Mouse (Mus musculus) CH12.LX (cell line): ENCODE results near the gene St7l. TPM values are rescaled to one million over a fixed set of nuclear protein-coding genes. Genes with fewer than 3 reads are reported as not detected.
A peak's percentile ranks its signal among the peaks of the same experiment; 100 is the strongest.

Experiments used
- DNase-seq: peaks from one replicate; pipeline ENCODE4 v3.0.0-alpha.2; 2013; ENCODE audit errors: extremely low read depth
- H3K27ac ChIP-seq: 2 replicates; pipeline ENCODE4 v1.5.1; 2012; ENCODE audit warnings: low read depth, mild to moderate bottlenecking, control low read depth, moderate library complexity; ENCODE audit not compliant: insufficient read depth
- H3K27me3 ChIP-seq: replicated peaks from 2 replicates; pipeline ENCODE3; 2012; ENCODE audit warnings: inconsistent platforms
- H3K36me3 ChIP-seq, 2 experiments: replicated peaks in 1 of 2; 2 replicates each; pipeline versions ENCODE3 to v1.6.1; 2012; ENCODE audit warnings: inconsistent platforms in 1 of 2, low read length in 1 of 2, mild to moderate bottlenecking in 1 of 2, mixed read lengths in 1 of 2, moderate library complexity in 1 of 2; ENCODE audit not compliant: control insufficient read depth in 1 of 2, insufficient read depth in 1 of 2
- H3K4me1 ChIP-seq, 2 experiments: 2 replicates each; pipeline ENCODE4 v1.6.1; 2012; ENCODE audit warnings: inconsistent platforms in 1 of 2, moderate library complexity in 1 of 2; ENCODE audit not compliant: insufficient read depth in 2 of 2, control insufficient read depth in 1 of 2
- H3K4me2 ChIP-seq: 2 replicates; pipeline ENCODE4 v1.6.1; 2012; ENCODE audit warnings: low read depth, mild to moderate bottlenecking, control low read depth; ENCODE audit not compliant: poor library complexity, insufficient read depth, severe bottlenecking
- H3K4me3 ChIP-seq, 3 experiments: fragments of 150-350 bp in 1 of 3; sonication (generic) in 1 of 3; replicated peaks in 1 of 3; 2 replicates each; pipeline versions ENCODE3 to v1.5.1; 2011 to 2012; ENCODE audit warnings: low read depth in 2 of 3, low read length in 2 of 3, mild to moderate bottlenecking in 2 of 3, moderate library complexity in 2 of 3, control low read depth in 1 of 3, improper control_type of control experiment in 1 of 3, inconsistent platforms in 1 of 3, mixed read lengths in 1 of 3; ENCODE audit not compliant: poor library complexity in 1 of 3
- H3K79me2 ChIP-seq: replicated peaks from 2 replicates; pipeline ENCODE4 v1.6.1; 2012; ENCODE audit warnings: mild to moderate bottlenecking, moderate library complexity; ENCODE audit not compliant: control insufficient read depth, poor library complexity, insufficient read depth, severe bottlenecking; ENCODE audit errors: extremely low read depth
- H3K9ac ChIP-seq: 2 replicates; pipeline ENCODE4 v1.6.1; 2012; ENCODE audit warnings: low read depth, mild to moderate bottlenecking, control low read depth, moderate library complexity; ENCODE audit not compliant: insufficient read depth
- H3K9me3 ChIP-seq: replicated peaks from 2 replicates; pipeline ENCODE3; 2012; ENCODE audit warnings: low read length, inconsistent platforms, mixed read lengths
- BHLHE40 ChIP-seq: IDR thresholded peaks from 2 replicates; pipeline ENCODE4 v1.6.1; 2011; ENCODE audit warnings: mild to moderate bottlenecking, low read depth, low read length, improper control_type of control experiment
- ELF1 ChIP-seq: IDR thresholded peaks from 2 replicates; pipeline ENCODE4 v1.6.1; 2014; ENCODE audit warnings: low read depth, mild to moderate bottlenecking, inconsistent platforms, low read length, improper control_type of control experiment
- HCFC1 ChIP-seq: IDR thresholded peaks from 2 replicates; pipeline ENCODE4 v1.6.1; 2012; ENCODE audit warnings: low read depth, mild to moderate bottlenecking, inconsistent platforms, low read length, improper control_type of control experiment
- IRF4 ChIP-seq: IDR thresholded peaks from 2 replicates; pipeline ENCODE4 v1.6.1; 2014; ENCODE audit warnings: low read depth, mild to moderate bottlenecking, inconsistent platforms, low read length, improper control_type of control experiment
- JUN ChIP-seq: IDR thresholded peaks from 2 replicates; pipeline ENCODE4 v1.6.1; 2011; ENCODE audit warnings: low read depth, mild to moderate bottlenecking, low read length, improper control_type of control experiment, moderate library complexity; ENCODE audit not compliant: insufficient read depth
- JUND ChIP-seq: conservative IDR thresholded peaks from 2 replicates; pipeline ENCODE4 v1.6.1; 2011; ENCODE audit warnings: low read depth, low read length, improper control_type of control experiment
- MAX ChIP-seq: IDR thresholded peaks from 2 replicates; pipeline ENCODE4 v1.6.1; 2011; ENCODE audit warnings: low read length, improper control_type of control experiment
- MAZ ChIP-seq: IDR thresholded peaks from 2 replicates; pipeline ENCODE4 v1.6.1; 2012; ENCODE audit warnings: low read depth, mild to moderate bottlenecking, inconsistent platforms, low read length, improper control_type of control experiment, moderate library complexity
- MXI1 ChIP-seq: IDR thresholded peaks from 2 replicates; pipeline ENCODE4 v1.6.1; 2011; ENCODE audit warnings: mild to moderate bottlenecking, low read depth, low read length, improper control_type of control experiment
- POLR2A ChIP-seq: IDR thresholded peaks from 2 replicates; pipeline ENCODE4 v1.6.1; 2011; ENCODE audit warnings: low read depth, mild to moderate bottlenecking, improper control_type of control experiment, low read length
- POLR2AphosphoS2 ChIP-seq: IDR thresholded peaks from 2 replicates; pipeline ENCODE4 v1.6.1; 2011; ENCODE audit warnings: low read depth, low read length, improper control_type of control experiment
- RAD21 ChIP-seq: IDR thresholded peaks from 2 replicates; pipeline ENCODE4 v1.6.1; 2011; ENCODE audit warnings: low read depth, mild to moderate bottlenecking, low read length, improper control_type of control experiment, moderate library complexity
- TBP ChIP-seq: conservative IDR thresholded peaks from 2 replicates; pipeline ENCODE4 v1.6.1; 2011; ENCODE audit warnings: low read depth, low read length, improper control_type of control experiment
- TCF12 ChIP-seq: IDR thresholded peaks from 2 replicates; pipeline ENCODE4 v1.6.1; 2014; ENCODE audit warnings: low read depth, mild to moderate bottlenecking, inconsistent platforms, low read length, improper control_type of control experiment
- USF2 ChIP-seq: conservative IDR thresholded peaks from 2 replicates; pipeline ENCODE4 v1.6.1; 2011; ENCODE audit warnings: low read depth, low read length, improper control_type of control experiment
- ZC3H11A ChIP-seq: IDR thresholded peaks from 2 replicates; pipeline ENCODE4 v1.6.1; 2012; ENCODE audit warnings: low read depth, mild to moderate bottlenecking, inconsistent platforms, low read length, improper control_type of control experiment
- ZMIZ1 ChIP-seq: IDR thresholded peaks from 2 replicates; pipeline ENCODE4 v1.6.1; 2012; ENCODE audit warnings: low read depth, mild to moderate bottlenecking, inconsistent platforms, low read length, improper control_type of control experiment
- dilution Hi-C: fragments of 300-500 bp; cut with MboI; formaldehyde crosslinking; loops from 2 replicates; pipeline ENCODE4 v1.14.3; 2020; ENCODE audit warnings: low sequenced_read_pairs; ENCODE audit not compliant: extremely low pct_unique_long_range_greater_than_20kb, extremely low pct_ligation_motif_present
- in situ Hi-C: fragments of 300-500 bp; cut with MboI; formaldehyde crosslinking; loops from 3 replicates; pipeline ENCODE4 v1.14.3; 2019; ENCODE audit warnings: low sequenced_read_pairs, low pct_ligation_motif_present, low pct_unique_long_range_greater_than_20kb, mixed read lengths
- polyA plus RNA-seq: library from polyadenylated mRNA; unstranded; fragments of >175 nt; gene quantifications from 2 replicates; pipeline ENCODE4 v1.2.1, GENCODE M21; 2012; ENCODE audit warnings: low read depth; ENCODE audit not compliant: insufficient read length
- total RNA-seq, 2 experiments: library from RNA; depleted of rRNA; stranded (reverse); fragments of 300-350 nt in 1 of 2; fragments of >200 nt in 1 of 2; gene quantifications; 2 replicates each; pipeline ENCODE4 v1.2.3; 2012 to 2014

The St7l gene
- total and polyA plus RNA-seq, 3 experiments, result 8.1 to 14.1 (median 10.4) TPM

- H3K79me2 ChIP-seq, result no peaks in the 10 kb centered on the region
- no peaks in the 10 kb centered on the region for H3K27me3 ChIP-seq
- in situ Hi-C loops (no loop called here), dilution Hi-C loops (no loop called here)
- no peak overlapping the region for H3K9ac ChIP-seq
- H3K27ac ChIP-seq, result no peak overlapping the region
- H3K4me1 ChIP-seq, result no peaks in the 10 kb centered on the region
- H3K36me3 ChIP-seq, result peaks cover 11 to 22% of the 10 kb centered on the region in 2 experiments
- no peak overlapping the region for H3K4me2 ChIP-seq
- no peak overlapping the region for H3K4me3 ChIP-seq
- no peaks in the 10 kb centered on the region for H3K9me3 ChIP-seq
- DNase-seq, result no peak
- no peak for TF ChIP-seq ZMIZ1
- TF ChIP-seq BHLHE40, result no peak
- TF ChIP-seq TCF12, result no peak
- no peak for TF ChIP-seq MXI1
- no peak for TF ChIP-seq ELF1
- TF ChIP-seq POLR2A, result no peak
- no peak for TF ChIP-seq MAX
- TF ChIP-seq POLR2AphosphoS2, result no peak
- no peak for TF ChIP-seq JUN
- TF ChIP-seq MAZ, result no peak
- no peak for TF ChIP-seq RAD21
- TF ChIP-seq TBP, result no peak
- TF ChIP-seq ZC3H11A, result no peak
- no peak for TF ChIP-seq HCFC1
- no peak for TF ChIP-seq USF2
Measured at GRCm38 (mm10) chr3:104929385-104929784, 65.6 kb downstream of the St7l start.

DNA sequence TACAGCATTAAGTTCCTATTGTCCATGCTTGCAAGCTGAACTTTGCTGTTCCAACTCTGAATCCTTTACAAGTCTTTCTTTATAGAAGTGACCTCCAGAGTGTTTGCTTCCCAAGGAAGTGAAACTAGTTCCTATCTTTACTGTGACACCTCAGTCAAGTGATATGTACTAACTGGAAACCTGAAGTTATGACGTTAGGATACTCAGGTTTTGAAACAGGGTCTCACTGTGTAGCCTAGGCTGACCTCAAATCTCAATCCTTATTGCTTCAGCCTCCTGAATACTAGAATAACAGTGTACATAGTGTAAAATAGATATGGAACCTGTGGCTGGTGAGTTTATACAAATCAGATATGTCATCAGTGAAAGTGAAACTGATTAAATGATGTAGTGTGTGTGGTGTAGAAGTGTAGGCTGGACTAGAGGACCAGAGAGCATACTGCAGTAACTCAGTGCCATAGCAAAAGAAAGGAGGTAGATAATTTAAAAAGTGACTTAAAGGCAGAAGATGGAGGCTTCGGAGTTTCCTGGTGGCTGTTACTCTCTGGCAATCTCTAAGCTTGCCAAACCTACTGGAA, 74.0 kb downstream of the St7l start:
- Histone ChIP-seq H3K27ac (no peak overlapping the region), H3K4me3 (no peak overlapping the region), H3K4me2 (0 out of 2 replicates have a peak overlapping the region, but pooled peaks have one; percentile 13), H3K36me3 (peaks cover 4 to 19% of the 10 kb centered on the region in 2 experiments), H3K79me2 (no peaks in the 10 kb centered on the region), H3K27me3 (no peaks in the 10 kb centered on the region), H3K4me1 (peaks cover 0 to 11% of the 10 kb centered on the region in 2 experiments; a peak in 2 of 4 replicates), H3K9me3 (no peaks in the 10 kb centered on the region), H3K9ac (no peak overlapping the region)
- TF ChIP-seq JUND (0 out of 2 replicates have a peak, but pooled peaks have one; percentile 10), BHLHE40 (no peak), IRF4 (0 out of 2 replicates have a peak, but pooled peaks have one; percentile 4)
- dilution Hi-C loops, result no loop called here
- in situ Hi-C loops, result no loop called here
- DNase-seq, result peak; percentile 24
